ENCODE assay signal across 21 mouse cellular contexts in the genomic region with DNA sequence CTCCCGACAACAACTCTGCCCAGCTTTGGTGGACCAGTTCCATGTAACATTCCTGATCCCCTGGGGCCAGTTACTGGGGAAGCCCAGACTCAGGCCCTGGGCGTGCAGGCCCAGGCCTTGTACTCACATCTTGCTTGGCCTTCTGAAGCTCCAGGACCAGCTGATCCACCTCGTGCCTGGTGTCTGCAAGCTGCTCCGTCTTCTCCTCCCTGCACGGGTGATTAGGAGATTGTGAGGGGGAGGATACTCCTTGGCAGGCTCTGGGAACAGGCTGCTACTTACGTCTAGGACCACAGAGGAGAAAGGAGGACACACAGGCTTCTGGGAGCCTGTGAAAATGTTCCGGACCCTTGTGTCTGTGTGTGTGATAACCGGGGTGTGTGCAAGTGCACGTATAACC. TPM values are rescaled to one million over a fixed set of nuclear protein-coding genes. Genes with fewer than 3 reads are reported as not detected.
DNase-seq lines count a peak whose midpoint lies in the region; TF ChIP-seq lines count a peak whose summit lies in the region.
"Had no signal": no experiment of that assay in that cellular context is flagged by ENCODE, and none has a peak within 500 bp of the region (broad histone marks: within the 10 kb centered on the region; RNA-seq: fewer than 3 reads in every experiment).

No protein-coding gene starts in this region.

- H3K4me1 ChIP-seq in thymus, adult 2 months (replicated peaks; ENCODE audit: control insufficient read depth, insufficient read depth, low read length): no peaks in the 10 kb centered on the region; the same call in 1 of the 2 replicates
- H3K4me1 ChIP-seq: embryonic facial prominence, embryonic 15.5 days; forebrain, embryonic 15.5 days; kidney, embryonic 15.5 days; lung, embryonic 15.5 days; neural tube, embryonic 12.5 days had no signal

- peak; percentile 95 for DNase-seq in heart, adult 11 months
- no peak for DNase-seq in heart, postnatal 36 days
- DNase-seq in layer of hippocampus, adult 9-11 months: peak; percentile 57
- no peak for DNase-seq in layer of hippocampus, adult 11-12 months (ENCODE audit: low spot score)
- peak; percentile 33 for DNase-seq in urinary bladder, postnatal 14 days (ENCODE audit: low spot score)
- DNase-seq in urinary bladder, postnatal 10 days (ENCODE audit: low spot score): no peak
- DNase-seq in thymus, adult 2 months: no peak
- DNase-seq in thymus, postnatal 10 days (ENCODE audit: low spot score in 2 of 2): no peak
- DNase-seq: adrenal gland, postnatal 14 days; cerebellum, adult 9-10 months; gastrocnemius, postnatal 14 days; liver, embryonic 13.5 days; lung, postnatal 4 days; midbrain, embryonic 14.5 days; spleen, adult 18-20 months had no signal

- H3K27ac ChIP-seq in thymus, adult 2 months (ENCODE audit: control insufficient read depth, insufficient read depth, low read length): no peak overlapping the region
- H3K27ac ChIP-seq: embryonic facial prominence, embryonic 15.5 days; forebrain, embryonic 15.5 days; kidney, embryonic 15.5 days; limb, embryonic 12.5 days; lung, embryonic 15.5 days; neural tube, embryonic 12.5 days had no signal

- no peak for TF ChIP-seq POLR2A in thymus, adult 2 months (IDR thresholded peaks at IDR 0.05; ENCODE audit: control insufficient read depth, extremely low read depth, insufficient read depth, low read length, poor library complexity)

- intact Hi-C loops in heart, postnatal 36 days (cut with DNase I): no loop called here

- H3K4me3 ChIP-seq in thymus, adult 2 months (ENCODE audit: control insufficient read depth, insufficient read depth, low read length): no peak overlapping the region
- H3K4me3 ChIP-seq: embryonic facial prominence, embryonic 15.5 days; forebrain, embryonic 15.5 days; kidney, embryonic 15.5 days; limb, embryonic 12.5 days; liver, embryonic 13.5 days; lung, embryonic 15.5 days; neural tube, embryonic 12.5 days had no signal

- H3K36me3 ChIP-seq in thymus, adult 2 months (ENCODE audit: control insufficient read depth, insufficient read depth, low read length): peaks cover 29% of the 10 kb centered on the region
- H3K36me3 ChIP-seq: embryonic facial prominence, embryonic 15.5 days; limb, embryonic 12.5 days had no signal

- WGBS in thymus, adult 2 months: 96% methylated on average over 9 of the region's 9 CpGs

- H3K27me3 ChIP-seq in thymus, adult 2 months (ENCODE audit: control insufficient read depth, insufficient read depth, low read length): no peaks in the 10 kb centered on the region
- H3K27me3 ChIP-seq: embryonic facial prominence, embryonic 15.5 days; forebrain, embryonic 15.5 days; kidney, embryonic 15.5 days; limb, embryonic 12.5 days; liver, embryonic 13.5 days; lung, embryonic 15.5 days; neural tube, embryonic 12.5 days had no signal

- no peak for TF ChIP-seq CTCF in thymus, adult 2 months (IDR thresholded peaks at IDR 0.05; ENCODE audit: borderline replicate concordance, control insufficient read depth, extremely low read depth, insufficient read depth, low read length, poor library complexity)

RNA-seq across cellular contexts. Expression of a gene that starts 58.3 kb away (rescaled TPM):
- total RNA-seq in heart, postnatal 36 days (2021): under 1 TPM; 0.14 to 0.16 TPM
- polyA plus RNA-seq in thymus, adult 2 months (2012; rRNA removed): 21.8 and 25.2 TPM in 2 replicates

Comparison
In these comparisons a context has a peak if more than half of its experiments do, and no peak if none do; other contexts are left out.
1. DNase-seq: peak in heart, adult 11 months (single experiment), layer of hippocampus, adult 9-11 months (single experiment) and urinary bladder, postnatal 14 days (single experiment); none in heart, postnatal 36 days (0 of 2), layer of hippocampus, adult 11-12 months (single experiment), urinary bladder, postnatal 10 days (single experiment), thymus, adult 2 months (single experiment) and thymus, postnatal 10 days (0 of 2).